8 mouse cellular contexts compared by ENCODE assay signal in the genomic region with DNA sequence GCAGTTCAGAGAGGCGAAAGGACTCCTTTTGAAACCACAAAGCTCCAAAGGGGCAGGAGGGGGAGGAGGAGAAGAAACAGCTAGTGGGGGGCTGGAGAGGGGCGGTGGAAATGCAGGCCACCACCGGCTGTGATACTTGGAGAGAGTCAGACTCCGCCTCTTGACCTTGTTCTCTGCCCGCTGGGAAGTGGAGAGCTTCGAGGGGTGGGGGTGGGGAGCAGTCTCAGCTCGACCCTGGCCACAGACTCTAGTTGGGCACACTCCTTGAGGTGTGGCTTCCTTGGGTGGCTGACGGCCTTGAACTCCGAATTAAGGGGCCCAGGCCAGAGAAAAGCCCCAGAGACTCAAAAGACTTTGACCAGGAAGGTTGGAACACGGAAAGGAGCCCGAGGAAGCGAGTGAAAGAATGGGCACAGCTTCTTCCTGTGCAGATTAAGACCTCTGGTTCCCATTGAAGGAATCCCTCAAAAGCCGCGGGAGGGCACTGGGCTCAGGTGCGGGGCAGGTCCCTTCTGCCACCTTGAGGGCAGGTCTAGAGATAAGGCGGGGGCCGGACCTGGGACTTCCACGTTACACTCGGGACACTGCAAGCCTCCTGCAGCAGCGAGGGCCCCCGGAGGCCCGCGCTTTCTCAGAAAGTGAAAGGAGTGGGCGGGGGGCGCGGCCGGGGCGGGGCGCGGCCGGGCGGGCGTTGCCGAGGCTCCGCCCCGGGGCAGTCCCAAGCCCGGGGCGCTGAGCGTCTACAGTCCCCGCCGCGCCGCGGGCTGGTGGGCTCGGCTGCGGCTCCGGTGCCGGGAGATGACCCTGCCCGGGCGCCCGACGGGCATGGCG. TPM values are rescaled to one million over a fixed set of nuclear protein-coding genes. Genes with fewer than 3 reads are reported as not detected.
DNase-seq lines count a peak whose midpoint lies in the region; ATAC-seq and TF ChIP-seq lines count a peak whose summit lies in the region.

A gene (plus strand): TSS at position 757 of the 831 bp plus-strand sequence.

- H3K4me1 ChIP-seq in heart, embryonic 14.5 days (ENCODE audit: control insufficient read depth in 2 of 2, insufficient read depth in 2 of 2, low read length in 2 of 2) = peaks cover 27 to 37% of the 10 kb centered on the region in 2 experiments; a peak in 3 of 4 replicates
- peaks cover 40% of the 10 kb centered on the region for H3K4me1 ChIP-seq in liver, postnatal 0 days (ENCODE audit: insufficient read depth)
- H3K4me1 ChIP-seq in neural tube, embryonic 14.5 days (ENCODE audit: control insufficient read depth, insufficient read depth, low read length) = peaks cover 21% of the 10 kb centered on the region
- H3K4me1 ChIP-seq in thymus, adult 2 months (replicated peaks; ENCODE audit: control insufficient read depth, insufficient read depth, low read length) = peaks cover 26% of the 10 kb centered on the region

- no peaks in the 10 kb centered on the region for H3K9me3 ChIP-seq in heart, embryonic 14.5 days (ENCODE audit: control insufficient read depth, low read length)
- no peaks in the 10 kb centered on the region for H3K9me3 ChIP-seq in liver, postnatal 0 days (ENCODE audit: low read length)
- H3K9me3 ChIP-seq in neural tube, embryonic 14.5 days (ENCODE audit: control insufficient read depth, low read length) = no peaks in the 10 kb centered on the region

- H3K36me3 ChIP-seq in heart, embryonic 14.5 days (ENCODE audit: control insufficient read depth, insufficient read depth, low read length) = no peaks in the 10 kb centered on the region
- no peaks in the 10 kb centered on the region for H3K36me3 ChIP-seq in liver, postnatal 0 days (replicated peaks; ENCODE audit: insufficient read depth, low read length)
- no peaks in the 10 kb centered on the region for H3K36me3 ChIP-seq in neural tube, embryonic 14.5 days (ENCODE audit: control insufficient read depth, insufficient read depth, low read length)
- no peaks in the 10 kb centered on the region for H3K36me3 ChIP-seq in thymus, adult 2 months (ENCODE audit: control insufficient read depth, insufficient read depth, low read length)

- DNase-seq in 3T3-L1 (ENCODE audit: low read depth, low spot score) = peak; percentile 45
- DNase-seq in Muller cell, postnatal 12 days (ENCODE audit: inconsistent ontology term) = peak; percentile 87
- peak; percentile 84 for DNase-seq in embryo, embryonic 9.5 days (ENCODE audit: extremely low spot score)
- peak; percentile 80 for DNase-seq in kidney, postnatal 10 days
- DNase-seq in liver, postnatal 0 days = peak; percentile 87
- DNase-seq in thymus, adult 2 months = peak; percentile 70

- TF ChIP-seq EP300 in liver, postnatal 0 days (IDR thresholded peaks at IDR 0.05; ENCODE audit: low read depth) = no peak

- H3K27me3 ChIP-seq in heart, embryonic 14.5 days (ENCODE audit: control insufficient read depth, insufficient read depth, low read length) = peaks cover 16% of the 10 kb centered on the region
- H3K27me3 ChIP-seq in liver, postnatal 0 days (ENCODE audit: insufficient read depth, low read length) = peaks cover 25% of the 10 kb centered on the region
- H3K27me3 ChIP-seq in neural tube, embryonic 14.5 days (ENCODE audit: control insufficient read depth, insufficient read depth, low read length) = peaks cover 36% of the 10 kb centered on the region
- H3K27me3 ChIP-seq in thymus, adult 2 months (ENCODE audit: control insufficient read depth, insufficient read depth, low read length) = peaks cover 15% of the 10 kb centered on the region

- H3K4me3 ChIP-seq in heart, embryonic 14.5 days (ENCODE audit: control insufficient read depth in 1 of 2, insufficient read depth in 1 of 2, low read depth in 1 of 2, low read length in 2 of 2) = peak within 1 kb of the TSS; percentile 62 to 64
- H3K4me3 ChIP-seq in liver, postnatal 0 days (ENCODE audit: low read depth, low read length) = peak within 1 kb of the TSS; percentile 79
- peak within 1 kb of the TSS; percentile 48 for H3K4me3 ChIP-seq in neural tube, embryonic 14.5 days (ENCODE audit: low read depth, low read length)
- peak within 1 kb of the TSS; percentile 89 for H3K4me3 ChIP-seq in thymus, adult 2 months (ENCODE audit: control insufficient read depth, insufficient read depth, low read length)

- no peak for TF ChIP-seq CTCF in liver, postnatal 0 days (IDR thresholded peaks at IDR 0.05; ENCODE audit: low read depth)
- TF ChIP-seq CTCF in thymus, adult 2 months (IDR thresholded peaks at IDR 0.05; ENCODE audit: borderline replicate concordance, control insufficient read depth, extremely low read depth, insufficient read depth, low read length, poor library complexity) = no peak

- WGBS in heart, embryonic 14.5 days = under 1% methylated on average over 53 of the region's 53 CpGs
- WGBS in liver, postnatal 0 days (ENCODE audit: insufficient replicate concordance) = under 1% methylated on average over 30 of the region's 53 CpGs
- WGBS in neural tube, embryonic 14.5 days = under 1% methylated on average over 41 of the region's 53 CpGs
- under 1% methylated on average over 45 of the region's 53 CpGs for WGBS in thymus, adult 2 months

- peak; percentile 76 for ATAC-seq in heart, embryonic 14.5 days (ENCODE audit: insufficient number of reproducible peaks, insufficient read depth, low FRiP score, low read depth)
- peak; percentile 78 for ATAC-seq in liver, postnatal 0 days
- peak; percentile 72 for ATAC-seq in neural tube, embryonic 14.5 days (ENCODE audit: low read depth)

- peak; percentile 64 for TF ChIP-seq POLR2A in thymus, adult 2 months (IDR thresholded peaks at IDR 0.05; ENCODE audit: control insufficient read depth, extremely low read depth, insufficient read depth, low read length, poor library complexity)

- peak within 1 kb of the TSS; percentile 93 to 94 for H3K27ac ChIP-seq in heart, embryonic 14.5 days (replicated peaks in 1 of 2; ENCODE audit: control insufficient read depth in 1 of 2, insufficient read depth in 1 of 2, low read depth in 2 of 2, low read length in 2 of 2)
- peak within 1 kb of the TSS; percentile 77 for H3K27ac ChIP-seq in liver, postnatal 0 days (ENCODE audit: low read depth)
- H3K27ac ChIP-seq in neural tube, embryonic 14.5 days (ENCODE audit: low read depth, low read length) = no peak within 1 kb of the TSS
- peak within 1 kb of the TSS; percentile 82 for H3K27ac ChIP-seq in thymus, adult 2 months (ENCODE audit: control insufficient read depth, insufficient read depth, low read length)

- H3K9ac ChIP-seq in heart, embryonic 14.5 days (ENCODE audit: low read length) = peak within 1 kb of the TSS; percentile 83
- H3K9ac ChIP-seq in liver, postnatal 0 days (replicated peaks) = peak within 1 kb of the TSS; percentile 67
- peak within 1 kb of the TSS; percentile 46 for H3K9ac ChIP-seq in neural tube, embryonic 14.5 days (replicated peaks; ENCODE audit: low read depth, low read length)

- H3K4me2 ChIP-seq in heart, embryonic 14.5 days (ENCODE audit: low read length) = peak within 1 kb of the TSS; percentile 100
- peak within 1 kb of the TSS; percentile 100 for H3K4me2 ChIP-seq in liver, postnatal 0 days (ENCODE audit: low read depth, low read length)
- H3K4me2 ChIP-seq in neural tube, embryonic 14.5 days (ENCODE audit: low read depth, low read length) = peak within 1 kb of the TSS; percentile 95

RNA-seq across cellular contexts. Expression of the gene that starts here (rescaled TPM):
- polyA plus RNA-seq in heart, embryonic 14.5 days (2014; fragmentation: Nextera tagmentation; extraction: Ambion mirVana) = 2.1 and 2.4 TPM in 2 replicates
- polyA plus RNA-seq in liver, postnatal 0 days (2015; fragmentation: Nextera tagmentation; extraction: Ambion mirVana) = 2.7 and 3.6 TPM in 2 replicates
- 0.15 and 0.19 TPM in 2 replicates for polyA plus RNA-seq in neural tube, embryonic 14.5 days (2014; fragmentation: Nextera tagmentation; extraction: Ambion mirVana)
- polyA plus RNA-seq in thymus, adult 2 months (2012; rRNA removed) = 4.8 and 4.9 TPM in 2 replicates

Comparison
In these comparisons a context has a peak if more than half of its experiments do, and no peak if none do; other contexts are left out.
1. Peak in ATAC-seq, H3K4me3 ChIP-seq, H3K9ac ChIP-seq and H3K4me2 ChIP-seq in neural tube, embryonic 14.5 days; RNA of the gene not detected or under 1 TPM.